Mouse (Mus musculus) MEL (cell line): ENCODE data around the gene Klf3. TPM values are rescaled to one million over a fixed set of nuclear protein-coding genes. Genes with fewer than 3 reads are reported as not detected.
A peak's percentile ranks its signal among the peaks of the same experiment; 100 is the strongest.

ENCODE experiments used
- DNase-seq: peaks from one replicate; pipeline ENCODE4 v3.0.0; 2011; ENCODE audit warnings: low read depth, low spot score
- H3K27ac ChIP-seq: 2 replicates; pipeline ENCODE4 v1.5.1; 2012; ENCODE audit warnings: low read depth, mild to moderate bottlenecking, control low read depth, low read length, moderate library complexity; ENCODE audit not compliant: control insufficient read depth
- H3K27me3 ChIP-seq, 2 experiments: fragments of 150-350 bp in 1 of 2; sonication (generic) in 1 of 2; 2 replicates each; pipeline ENCODE4 v1.6.1; 2012; ENCODE audit warnings: low read length in 2 of 2, mild to moderate bottlenecking in 2 of 2, improper control_type of control experiment in 1 of 2, moderate library complexity in 1 of 2; ENCODE audit not compliant: insufficient read depth in 2 of 2, control insufficient read depth in 1 of 2
- H3K36me3 ChIP-seq, 2 experiments: 2 replicates each; pipeline ENCODE4 v1.6.1; 2012 to 2014; ENCODE audit warnings: low read length in 2 of 2, improper control_type of control experiment in 1 of 2, inconsistent platforms in 1 of 2, mild to moderate bottlenecking in 1 of 2; ENCODE audit not compliant: insufficient read depth in 2 of 2, control insufficient read depth in 1 of 2
- H3K4me1 ChIP-seq, 2 experiments: fragments of 150-350 bp in 1 of 2; sonication (generic) in 1 of 2; 2 replicates each; pipeline ENCODE4 v1.6.1; 2012; ENCODE audit warnings: low read length in 2 of 2, improper control_type of control experiment in 1 of 2, mild to moderate bottlenecking in 1 of 2; ENCODE audit not compliant: insufficient read depth in 2 of 2, control insufficient read depth in 1 of 2
- H3K4me3 ChIP-seq, 2 experiments: fragments of 150-350 bp in 1 of 2; sonication (generic) in 1 of 2; 2 replicates each; pipeline ENCODE4 v1.5.1; 2012; ENCODE audit warnings: low read depth in 2 of 2, low read length in 2 of 2, mild to moderate bottlenecking in 2 of 2, moderate library complexity in 2 of 2, control low read depth in 1 of 2, improper control_type of control experiment in 1 of 2; ENCODE audit not compliant: control insufficient read depth in 1 of 2, insufficient read depth in 1 of 2
- H3K79me2 ChIP-seq: 2 replicates; pipeline ENCODE4 v1.6.1; 2012; ENCODE audit warnings: mild to moderate bottlenecking, low read length, moderate library complexity; ENCODE audit not compliant: control insufficient read depth, poor library complexity, insufficient read depth
- H3K9ac ChIP-seq: 2 replicates; pipeline ENCODE4 v1.6.1; 2012; ENCODE audit warnings: low read depth, mild to moderate bottlenecking, control low read depth, low read length, moderate library complexity; ENCODE audit not compliant: control insufficient read depth, poor library complexity, severe bottlenecking
- H3K9me3 ChIP-seq: fragments of 150-350 bp; sonication (generic); replicated peaks from 2 replicates; pipeline ENCODE4 v1.6.1; 2012; ENCODE audit warnings: mild to moderate bottlenecking, low read length, improper control_type of control experiment, moderate library complexity; ENCODE audit not compliant: insufficient read depth
- BHLHE40 ChIP-seq: IDR thresholded peaks from 2 replicates; pipeline ENCODE4 v1.6.1; 2012; ENCODE audit warnings: low read depth, mild to moderate bottlenecking, inconsistent platforms, low read length, improper control_type of control experiment, borderline replicate concordance
- E2F4 ChIP-seq: IDR thresholded peaks from 2 replicates; pipeline ENCODE4 v1.6.1; 2011; ENCODE audit warnings: low read depth, low read length, improper control_type of control experiment, borderline replicate concordance
- ELF1 ChIP-seq: IDR thresholded peaks from 2 replicates; pipeline ENCODE4 v1.6.1; 2014; ENCODE audit warnings: low read depth, mild to moderate bottlenecking, inconsistent platforms, low read length, improper control_type of control experiment, moderate library complexity
- EP300 ChIP-seq, 2 experiments: IDR thresholded peaks; 2 replicates each; pipeline ENCODE4 v1.6.1; 2011; ENCODE audit warnings: improper control_type of control experiment in 2 of 2, low read length in 2 of 2, low read depth in 1 of 2, mild to moderate bottlenecking in 1 of 2
- ETS1 ChIP-seq: IDR thresholded peaks from 2 replicates; pipeline ENCODE4 v1.6.1; 2012; ENCODE audit warnings: low read depth, mild to moderate bottlenecking, inconsistent platforms, low read length, improper control_type of control experiment, moderate library complexity
- GABPA ChIP-seq: IDR thresholded peaks from 2 replicates; pipeline ENCODE4 v1.6.1; 2012; ENCODE audit warnings: low read depth, mild to moderate bottlenecking, inconsistent platforms, low read length, improper control_type of control experiment, moderate library complexity
- GATA1 ChIP-seq: IDR thresholded peaks from 2 replicates; pipeline ENCODE4 v1.6.1; 2011; ENCODE audit warnings: low read depth, low read length, improper control_type of control experiment
- KAT2A ChIP-seq: conservative IDR thresholded peaks from 2 replicates; pipeline ENCODE4 v1.6.1; 2012; ENCODE audit warnings: low read depth, low read length, improper control_type of control experiment, inconsistent platforms
- MAX ChIP-seq: IDR thresholded peaks from 2 replicates; pipeline ENCODE4 v1.6.1; 2011; ENCODE audit warnings: low read length, improper control_type of control experiment
- MAZ ChIP-seq: IDR thresholded peaks from 2 replicates; pipeline ENCODE4 v1.6.1; 2012; ENCODE audit warnings: low read depth, mild to moderate bottlenecking, inconsistent platforms, low read length, improper control_type of control experiment
- MEF2A ChIP-seq: IDR thresholded peaks from 2 replicates; pipeline ENCODE4 v1.6.1; 2014; ENCODE audit warnings: low read depth, mild to moderate bottlenecking, inconsistent platforms, low read length, improper control_type of control experiment; ENCODE audit not compliant: poor library complexity, insufficient replicate concordance, severe bottlenecking; ENCODE audit errors: extremely low read depth
- MYC ChIP-seq: IDR thresholded peaks from 2 replicates; pipeline ENCODE4 v1.6.1; 2011; ENCODE audit warnings: low read depth, mild to moderate bottlenecking, low read length, improper control_type of control experiment, moderate library complexity
- NELFE ChIP-seq: IDR thresholded peaks from 2 replicates; pipeline ENCODE4 v1.6.1; 2011; ENCODE audit warnings: low read depth, low read length, improper control_type of control experiment
- POLR2AphosphoS2 ChIP-seq: IDR thresholded peaks from 2 replicates; pipeline ENCODE4 v1.6.1; 2011; ENCODE audit warnings: low read length, improper control_type of control experiment
- POLR2AphosphoS5 ChIP-seq: IDR thresholded peaks from 2 replicates; pipeline ENCODE4 v1.6.1; 2012; ENCODE audit warnings: low read depth, borderline replicate concordance, mild to moderate bottlenecking, inconsistent platforms, low read length, moderate library complexity, mixed read lengths
- RAD21 ChIP-seq: IDR thresholded peaks from 2 replicates; pipeline ENCODE4 v1.6.1; 2011; ENCODE audit warnings: mild to moderate bottlenecking, low read depth, low read length, improper control_type of control experiment
- RCOR1 ChIP-seq: IDR thresholded peaks from 2 replicates; pipeline ENCODE4 v1.6.1; 2012; ENCODE audit warnings: low read depth, mild to moderate bottlenecking, inconsistent platforms, low read length, improper control_type of control experiment
- SIN3A ChIP-seq: IDR thresholded peaks from 2 replicates; pipeline ENCODE4 v1.6.1; 2012; ENCODE audit warnings: low read length, improper control_type of control experiment, inconsistent platforms
- SMC3 ChIP-seq: IDR thresholded peaks from 2 replicates; pipeline ENCODE4 v1.6.1; 2011; ENCODE audit warnings: low read depth, low read length, improper control_type of control experiment
- TCF12 ChIP-seq: IDR thresholded peaks from 2 replicates; pipeline ENCODE4 v1.6.1; 2014; ENCODE audit warnings: low read depth, mild to moderate bottlenecking, inconsistent platforms, low read length, improper control_type of control experiment, moderate library complexity
- UBTF ChIP-seq: IDR thresholded peaks from 2 replicates; pipeline ENCODE4 v1.6.1; 2012; ENCODE audit warnings: low read depth, mild to moderate bottlenecking, inconsistent platforms, low read length, improper control_type of control experiment, moderate library complexity, borderline replicate concordance; ENCODE audit not compliant: insufficient read depth
- ZC3H11A ChIP-seq: IDR thresholded peaks from 2 replicates; pipeline ENCODE4 v1.6.1; 2012; ENCODE audit warnings: low read depth, mild to moderate bottlenecking, inconsistent platforms, low read length, improper control_type of control experiment
- ZNF384 ChIP-seq: IDR thresholded peaks from 2 replicates; pipeline ENCODE4 v1.6.1; 2012; ENCODE audit warnings: low read depth, mild to moderate bottlenecking, inconsistent platforms, low read length, improper control_type of control experiment
- polyA plus RNA-seq, 2 experiments: library from polyadenylated mRNA; stranded (reverse) in 1 of 2; unstranded in 1 of 2; fragments of >175 nt in 1 of 2; fragments of >200 nt in 1 of 2; gene quantifications; 2 replicates each; pipeline versions ENCODE4 v1.2.1 to v1.2.4; 2012; ENCODE audit warnings: low replicate concordance in 2 of 2, low read depth in 1 of 2; ENCODE audit not compliant: insufficient read length in 2 of 2, insufficient read depth in 1 of 2, missing spikeins in 1 of 2
- total RNA-seq: library from RNA; depleted of rRNA; stranded (reverse); fragments of 300-350 nt; gene quantifications from 2 replicates; pipeline ENCODE4 v1.2.3, GENCODE M21; 2012

Gene Klf3
- total and polyA plus RNA-seq, 3 experiments: 7.1 to 72.2 (median 39.7) TPM

- TF ChIP-seq ZNF384: no peak
- TF ChIP-seq MEF2A: no peak
- TF ChIP-seq RAD21: no peak
- no peak for TF ChIP-seq MAZ
- TF ChIP-seq KAT2A: no peak
- no peak for TF ChIP-seq GATA1
- no peak for TF ChIP-seq UBTF
- no peak for TF ChIP-seq ZC3H11A
- no peak for TF ChIP-seq POLR2AphosphoS5
- TF ChIP-seq MYC: no peak
- no peak for TF ChIP-seq POLR2AphosphoS2
- TF ChIP-seq ELF1: no peak
- TF ChIP-seq SIN3A: no peak
- Histone ChIP-seq H3K4me3 (no peak overlapping the region), H3K4me1 (no peaks in the 10 kb centered on the region), H3K79me2 (no peaks in the 10 kb centered on the region), H3K36me3 (no peaks in the 10 kb centered on the region), H3K9me3 (no peaks in the 10 kb centered on the region), H3K27me3 (no peaks in the 10 kb centered on the region), H3K9ac (no peak overlapping the region), H3K27ac (no peak overlapping the region)
- peak; percentile 27 for DNase-seq
These were observed 38.7 kb upstream of the Klf3 start for GRCm38 (mm10) chr5:64764452-64764851.

- DNase-seq: peak; percentile 36
These were observed 37.4 kb upstream of the Klf3 start for GRCm38 (mm10) chr5:64765765-64766164.

More at GRCm38 (mm10) chr5:64765765-64766164, 37.4 kb upstream of the Klf3 start:
- Histone ChIP-seq H3K9ac (no peak overlapping the region), H3K27ac (no peak overlapping the region), H3K27me3 (no peaks in the 10 kb centered on the region), H3K9me3 (no peaks in the 10 kb centered on the region), H3K4me1 (no peaks in the 10 kb centered on the region), H3K79me2 (no peaks in the 10 kb centered on the region), H3K4me3 (no peak overlapping the region), H3K36me3 (no peaks in the 10 kb centered on the region)
- TF ChIP-seq TCF12: peak; percentile 51; the same call in 1 of the 2 replicates
- peak; percentile 64; the same call in 1 of the 2 replicates for TF ChIP-seq RCOR1
- TF ChIP-seq SMC3: no peak
- TF ChIP-seq EP300 (IDR thresholded peaks at IDR 0.05; ENCODE audit: low read depth in 1 of 2, low read length in 2 of 2): peak; percentile 68 to 71
- TF ChIP-seq NELFE: no peak
- TF ChIP-seq MAX: peak; percentile 78
- TF ChIP-seq BHLHE40: no peak
- no peak for TF ChIP-seq GABPA
- peak; percentile 63 for TF ChIP-seq GATA1
- TF ChIP-seq E2F4: no peak
- TF ChIP-seq ETS1: peak; percentile 57
- TF ChIP-seq ZNF384: 0 out of 2 replicates have a peak, but pooled peaks have one; percentile 16
